ENCODE assay signal across 15 mouse cellular contexts in the genomic region with DNA sequence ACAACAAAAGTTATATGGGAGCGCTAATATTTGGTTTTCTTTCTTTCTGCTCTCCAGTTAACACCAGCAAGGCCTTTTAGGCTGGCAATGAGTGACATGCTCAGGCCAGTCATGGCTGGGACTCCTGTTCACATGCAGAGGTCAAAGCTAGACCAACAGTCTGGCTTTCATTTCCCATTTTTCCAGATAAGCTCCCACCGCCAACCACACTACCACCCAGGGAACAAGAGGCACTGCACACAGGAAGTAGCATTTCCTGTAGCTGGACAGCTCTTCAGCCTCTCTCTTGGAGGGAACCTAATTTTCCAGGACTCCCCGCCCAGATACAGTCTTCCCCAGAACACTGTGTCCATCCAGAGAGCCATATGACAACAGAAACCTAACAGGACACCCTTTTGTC.
"Had no signal": no experiment of that assay in that cellular context is flagged by ENCODE, and none has a peak within 500 bp of the region (broad histone marks: within the 10 kb centered on the region; RNA-seq: fewer than 3 reads in every experiment).

No protein-coding gene starts in this region.

- H3K27ac ChIP-seq: midbrain, embryonic 13.5 days; midbrain, embryonic 15.5 days; neural tube, embryonic 12.5 days had no signal

- H3K36me3 ChIP-seq: midbrain, embryonic 13.5 days; midbrain, embryonic 15.5 days; neural tube, embryonic 12.5 days had no signal

- DNase-seq: lung, adult 18-20 months; lung, embryonic 14.5 days; lung, postnatal 10 days; lung, postnatal 4 days; right cerebral cortex, adult 18-20 months; right cerebral cortex, postnatal 25 days; right cerebral cortex, postnatal 4 days; spleen, adult 18-20 months; thymus, adult 18-20 months; thymus, postnatal 14 days; thymus, postnatal 36 days had no signal

- H3K4me2 ChIP-seq: lung, embryonic 14.5 days; midbrain, embryonic 11.5 days; midbrain, embryonic 13.5 days; midbrain, embryonic 15.5 days; neural tube, embryonic 12.5 days had no signal

- H3K9ac ChIP-seq: lung, embryonic 14.5 days; midbrain, embryonic 13.5 days; midbrain, embryonic 15.5 days; neural tube, embryonic 12.5 days had no signal

- H3K4me1 ChIP-seq: midbrain, embryonic 15.5 days had no signal

- H3K4me3 ChIP-seq: midbrain, embryonic 13.5 days; midbrain, embryonic 15.5 days; neural tube, embryonic 12.5 days had no signal

- H3K9me3 ChIP-seq: midbrain, embryonic 13.5 days; midbrain, embryonic 15.5 days; neural tube, embryonic 12.5 days had no signal

- H3K27me3 ChIP-seq: midbrain, embryonic 13.5 days; midbrain, embryonic 15.5 days; neural tube, embryonic 12.5 days had no signal

- ATAC-seq: midbrain, embryonic 13.5 days; midbrain, embryonic 15.5 days had no signal
